ENCODE assay signal across 8 mouse cellular contexts in genomic region chr1:136141176-136141950, GRCm38 (mm10). TPM values are rescaled to one million over a fixed set of nuclear protein-coding genes. Genes with fewer than 3 reads are reported as not detected.
DNase-seq lines count a peak whose midpoint lies in the region; ATAC-seq and TF ChIP-seq lines count a peak whose summit lies in the region.

No protein-coding gene starts in this region.

- 0 out of 2 replicates have a peak overlapping the region, but pooled peaks have one; percentile 3 for H3K9ac ChIP-seq in CH12.LX (ENCODE audit: insufficient read depth, low read depth)
- 0 out of 2 replicates have a peak overlapping the region, but pooled peaks have one; percentile 1 for H3K9ac ChIP-seq in forebrain, embryonic 12.5 days
- H3K9ac ChIP-seq in stomach, postnatal 0 days (ENCODE audit: low read length): no peak overlapping the region

- no peak for TF ChIP-seq CTCF in CH12.LX (conservative IDR thresholded peaks at IDR 0.05 in 1 of 2, IDR thresholded peaks at IDR 0.05 in 1 of 2; ENCODE audit: low read depth in 2 of 2, low read length in 2 of 2)
- TF ChIP-seq CTCF in stomach, postnatal 0 days (IDR thresholded peaks at IDR 0.05; ENCODE audit: low read depth): no peak

- peak overlapping the region in 1 of 3 experiments; percentile 29 for H3K4me3 ChIP-seq in CH12.LX (replicated peaks in 1 of 3; ENCODE audit: low read depth in 2 of 3, low read length in 2 of 3, poor library complexity in 1 of 3)
- H3K4me3 ChIP-seq in forebrain, embryonic 12.5 days (replicated peaks): no peak overlapping the region
- no peak overlapping the region for H3K4me3 ChIP-seq in stomach, postnatal 0 days (ENCODE audit: low read depth, low read length)

- no peak for TF ChIP-seq POLR2A in CH12.LX (IDR thresholded peaks at IDR 0.05; ENCODE audit: low read depth, low read length)

- peak; percentile 40 to 53 for DNase-seq in heart, adult 9 months (ENCODE audit: low spot score in 2 of 2)
- no peak for DNase-seq in heart, postnatal 14 days
- no peak for DNase-seq in CH12.LX (ENCODE audit: extremely low read depth)
- DNase-seq in lung, postnatal 36 days: peak; percentile 47
- no peak for DNase-seq in stomach, postnatal 0 days (ENCODE audit: low spot score)
- DNase-seq in thymus, postnatal 36 days: no peak
- DNase-seq in urinary bladder, postnatal 36 days (ENCODE audit: low spot score in 2 of 2): no peak

- H3K36me3 ChIP-seq in CH12.LX (replicated peaks in 1 of 2; ENCODE audit: control insufficient read depth in 1 of 2, insufficient read depth in 1 of 2, low read length in 1 of 2): peaks cover 19 to 37% of the 10 kb centered on the region in 2 experiments
- H3K36me3 ChIP-seq in forebrain, embryonic 12.5 days (replicated peaks): peaks cover 16% of the 10 kb centered on the region
- H3K36me3 ChIP-seq in stomach, postnatal 0 days (ENCODE audit: control insufficient read depth, insufficient read depth, low read length): no peaks in the 10 kb centered on the region

- TF ChIP-seq EP300 in CH12.LX (IDR thresholded peaks at IDR 0.05; ENCODE audit: low read length): no peak
- TF ChIP-seq EP300 in stomach, postnatal 0 days (optimal IDR thresholded peaks at IDR 0.05): no peak

- ATAC-seq in forebrain, embryonic 12.5 days (ENCODE audit: low FRiP score): no peak
- no peak for ATAC-seq in stomach, postnatal 0 days (ENCODE audit: low FRiP score, low TSS enrichment)

- intact Hi-C loops in heart, postnatal 14 days (cut with DNase I): no loop called here

- H3K27me3 ChIP-seq in CH12.LX (replicated peaks): no peaks in the 10 kb centered on the region
- H3K27me3 ChIP-seq in forebrain, embryonic 12.5 days: peaks cover under 1% of the 10 kb centered on the region; the same call in 1 of the 2 replicates
- no peaks in the 10 kb centered on the region for H3K27me3 ChIP-seq in stomach, postnatal 0 days (ENCODE audit: control insufficient read depth, insufficient read depth, low read length)

- TF ChIP-seq RAD21 in CH12.LX (IDR thresholded peaks at IDR 0.05; ENCODE audit: low read depth, low read length): no peak

- H3K79me2 ChIP-seq in CH12.LX (replicated peaks; ENCODE audit: control insufficient read depth, extremely low read depth, insufficient read depth, poor library complexity, severe bottlenecking): peaks cover 29% of the 10 kb centered on the region

- in situ Hi-C loops in CH12.LX (cut with MboI; ENCODE audit: low pct_ligation_motif_present, low pct_unique_long_range_greater_than_20kb, low sequenced_read_pairs): no loop called here

- dilution Hi-C loops in CH12.LX (cut with MboI; ENCODE audit: extremely low pct_ligation_motif_present, extremely low pct_unique_long_range_greater_than_20kb, low sequenced_read_pairs): no loop called here

- no peaks in the 10 kb centered on the region for H3K9me3 ChIP-seq in CH12.LX (replicated peaks; ENCODE audit: low read length)
- no peaks in the 10 kb centered on the region for H3K9me3 ChIP-seq in forebrain, embryonic 12.5 days
- no peaks in the 10 kb centered on the region for H3K9me3 ChIP-seq in stomach, postnatal 0 days (ENCODE audit: control insufficient read depth, low read length)

- peaks cover 45 to 72% of the 10 kb centered on the region in 2 experiments for H3K4me1 ChIP-seq in CH12.LX (ENCODE audit: control insufficient read depth in 1 of 2, insufficient read depth in 2 of 2)
- peaks cover 83% of the 10 kb centered on the region for H3K4me1 ChIP-seq in forebrain, embryonic 12.5 days
- H3K4me1 ChIP-seq in stomach, postnatal 0 days (replicated peaks; ENCODE audit: control insufficient read depth, insufficient read depth): peaks cover 8% of the 10 kb centered on the region

- 89% methylated on average over 11 of the region's 11 CpGs for WGBS in forebrain, embryonic 12.5 days
- 85% methylated on average over 11 of the region's 11 CpGs for WGBS in stomach, postnatal 0 days

- H3K4me2 ChIP-seq in CH12.LX (ENCODE audit: insufficient read depth, low read depth, poor library complexity, severe bottlenecking): no peak overlapping the region
- H3K4me2 ChIP-seq in forebrain, embryonic 12.5 days: no peak overlapping the region
- no peak overlapping the region for H3K4me2 ChIP-seq in stomach, postnatal 0 days (replicated peaks; ENCODE audit: low read depth)

- H3K27ac ChIP-seq in CH12.LX (ENCODE audit: insufficient read depth, low read depth): 0 out of 2 replicates have a peak overlapping the region, but pooled peaks have one; percentile 4
- peak overlapping the region; percentile 66; the same call in 1 of the 2 replicates for H3K27ac ChIP-seq in forebrain, embryonic 12.5 days
- no peak overlapping the region for H3K27ac ChIP-seq in stomach, postnatal 0 days (replicated peaks)

TF ChIP-seq in CH12.LX, 34 proteins besides CTCF, POLR2A, EP300 and RAD21:
- no peak for TF ChIP-seq NELFE (IDR thresholded peaks at IDR 0.05; ENCODE audit: low read depth, low read length)
- peak; percentile 30; the same call in 1 of the 2 replicates for TF ChIP-seq USF1 (IDR thresholded peaks at IDR 0.05; ENCODE audit: low read depth, low read length)

RNA-seq across cellular contexts. Expression of gene Kif21b, which starts 10.2 kb away (rescaled TPM):
- total RNA-seq in heart, postnatal 14 days (2021): 1 to 10 TPM; 1.2 to 4.3 TPM
- total RNA-seq in CH12.LX (2012; rRNA removed) (21.1 and 26.2 TPM in 2 replicates), CH12.LX (2014; rRNA removed) (6.0 and 7.3 TPM in 2 replicates)
- 22.6 and 32.4 TPM in 2 replicates for polyA plus RNA-seq in CH12.LX (2012; ENCODE audit: insufficient read length, low read depth)
- 45.7 and 47.7 TPM in 2 replicates for polyA plus RNA-seq in forebrain, embryonic 12.5 days (2016; fragmentation: Nextera tagmentation; extraction: Ambion mirVana)
- 0.29 and 0.36 TPM in 2 replicates for polyA plus RNA-seq in stomach, postnatal 0 days (2015; fragmentation: Nextera tagmentation; extraction: Ambion mirVana)

Comparison
In these comparisons a context has a peak if more than half of its experiments do, and no peak if none do; other contexts are left out.
1. DNase-seq: peak in heart, adult 9 months (2 of 2) and lung, postnatal 36 days (single experiment); none in heart, postnatal 14 days (0 of 2), CH12.LX (single experiment), stomach, postnatal 0 days (single experiment), thymus, postnatal 36 days (0 of 2) and urinary bladder, postnatal 36 days (0 of 2).
2. RNA of gene Kif21b, which starts 10.2 kb away (polyA plus RNA-seq): 45.7 to 47.7 TPM in forebrain, embryonic 12.5 days and 22.6 to 32.4 TPM in CH12.LX; 0.29 to 0.36 TPM in stomach, postnatal 0 days; every median in the first group is over 10 times any median in the second.